Mouse (Mus musculus) heart, embryonic 15.5 days (tissue): ENCODE results near the gene Auh. TPM values are rescaled to one million over a fixed set of nuclear protein-coding genes. Genes with fewer than 3 reads are reported as not detected.

Experiments used
- ATAC-seq: fragments of 200-750 bp; cut with Nextera tagmentation; replicated peaks from 2 replicates; pipeline ENCODE4 v1.8.0; 2017; ENCODE audit warnings: low read depth, moderate TSS enrichment; ENCODE audit not compliant: insufficient number of reproducible peaks, insufficient read depth, low FRiP score
- H3K27ac ChIP-seq: fragments of 300-500 bp; sonication (generic); 2 replicates; pipeline ENCODE4 v1.5.1; 2015; ENCODE audit warnings: mild to moderate bottlenecking, inconsistent platforms
- H3K27me3 ChIP-seq: fragments of 300-500 bp; sonication (generic); 2 replicates; pipeline ENCODE4 v1.6.1; 2015; ENCODE audit warnings: inconsistent platforms
- H3K36me3 ChIP-seq: fragments of 300-500 bp; sonication (generic); 2 replicates; pipeline ENCODE4 v1.6.1; 2015; ENCODE audit warnings: mild to moderate bottlenecking, inconsistent platforms
- H3K4me1 ChIP-seq: fragments of 300-500 bp; sonication (generic); replicated peaks from 2 replicates; pipeline ENCODE4 v1.6.1; 2015; ENCODE audit warnings: inconsistent platforms
- H3K4me2 ChIP-seq: fragments of 300-500 bp; sonication (generic); 2 replicates; pipeline ENCODE4 v1.6.1; 2015; ENCODE audit warnings: inconsistent platforms, mild to moderate bottlenecking, moderate library complexity
- H3K4me3 ChIP-seq: fragments of 300-500 bp; sonication (generic); 2 replicates; pipeline ENCODE4 v1.5.1; 2015; ENCODE audit warnings: mild to moderate bottlenecking, inconsistent platforms
- H3K9ac ChIP-seq: fragments of 300-500 bp; sonication (generic); 2 replicates; pipeline ENCODE4 v1.6.1; 2015; ENCODE audit warnings: mild to moderate bottlenecking, inconsistent platforms
- H3K9me3 ChIP-seq: fragments of 300-500 bp; sonication (generic); replicated peaks from 2 replicates; pipeline ENCODE4 v1.6.1; 2016; ENCODE audit warnings: inconsistent platforms
- WGBS: fragments of 180-500 bp; shearing (Covaris S2); methylation state at CpG from one replicate; pipeline ENCODE4 v1.1.7; 2015; ENCODE audit warnings: mixed read lengths; 5-methylcytosine and 5-hydroxymethylcytosine counted together
- polyA plus RNA-seq: library from polyadenylated mRNA; unstranded; fragments of >200 nt; fragmentation: Nextera tagmentation; extraction: Ambion mirVana; gene quantifications from 2 replicates; pipeline ENCODE4 v1.2.1, GENCODE M21; 2015

Gene Auh
- polyA plus RNA-seq, 1 experiment from 2014 or later = 53.8 TPM

DNA sequence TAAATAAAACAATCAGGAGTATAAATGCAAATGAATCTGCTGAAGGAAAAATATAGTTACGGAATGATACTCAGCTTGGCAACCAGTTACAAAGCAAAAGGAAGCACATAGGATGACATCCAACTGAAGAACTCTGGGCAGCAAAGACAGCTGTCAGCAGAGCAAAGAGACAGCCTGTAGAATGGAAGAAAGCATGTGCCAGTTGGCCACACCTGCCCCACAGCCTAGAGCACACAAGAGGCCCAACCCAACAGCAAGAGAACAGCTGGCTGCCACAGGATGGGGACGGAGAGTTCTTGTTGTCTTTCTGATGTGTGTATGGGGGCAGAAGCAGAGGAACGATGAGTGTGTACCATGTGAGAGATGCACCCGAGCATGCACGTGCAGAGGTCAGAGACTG lies 29.8 kb downstream of the Auh start:
- no peak overlapping the region for H3K4me3 ChIP-seq
- 85% methylated on average over 5 of the region's 5 CpGs for WGBS

DNA sequence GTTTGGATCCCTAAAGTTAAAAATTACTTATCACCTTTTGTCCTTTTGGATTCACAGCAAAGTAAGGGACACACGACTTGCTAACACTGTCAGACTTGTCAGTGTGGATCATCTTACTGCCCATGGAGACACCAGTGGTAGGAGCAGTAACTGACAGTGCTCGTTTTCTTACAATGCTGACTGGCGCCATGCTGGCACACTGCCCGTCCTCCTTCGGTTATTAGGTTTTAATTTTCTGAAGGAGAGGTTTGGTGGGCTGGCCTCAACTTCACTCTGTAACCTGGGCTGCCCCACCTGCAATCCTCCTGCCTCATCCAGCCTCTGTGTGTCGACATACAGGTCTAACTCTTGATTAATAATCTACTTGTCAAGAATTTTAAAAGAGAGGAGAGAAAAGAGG lies 31.7 kb downstream of the Auh start:
- Histone ChIP-seq H3K4me3 (no peak overlapping the region), H3K9me3 (no peaks in the 10 kb centered on the region), H3K27me3 (no peaks in the 10 kb centered on the region), H3K27ac (no peak overlapping the region), H3K36me3 (peaks cover 12% of the 10 kb centered on the region; the same call in 1 of the 2 replicates), H3K4me1 (0 out of 2 replicates have a peak, but pooled peaks cover 2% of the 10 kb centered on the region), H3K4me2 (no peak overlapping the region), H3K9ac (no peak overlapping the region)
- 69% methylated on average over 6 of the region's 6 CpGs for WGBS
- no peak for ATAC-seq

More for the DNA sequence above, 29.8 kb downstream of the Auh start:
- H3K36me3 ChIP-seq = peaks cover 12% of the 10 kb centered on the region; the same call in 1 of the 2 replicates
- H3K9ac ChIP-seq = no peak overlapping the region
- peaks cover 16% of the 10 kb centered on the region for H3K4me1 ChIP-seq
- no peak overlapping the region for H3K4me2 ChIP-seq
- ATAC-seq = no peak
- no peaks in the 10 kb centered on the region for H3K9me3 ChIP-seq
- H3K27ac ChIP-seq = no peak overlapping the region
- no peaks in the 10 kb centered on the region for H3K27me3 ChIP-seq

GRCm38 (mm10) chr13:52892791-52893190 lies 36.7 kb downstream of the Auh start:
- WGBS = 96% methylated on average over 1 of the region's 1 CpGs
- no peak for ATAC-seq
- Histone ChIP-seq H3K9ac (no peak overlapping the region), H3K27ac (no peak overlapping the region), H3K27me3 (no peaks in the 10 kb centered on the region), H3K36me3 (peaks cover 9% of the 10 kb centered on the region; the same call in 1 of the 2 replicates), H3K9me3 (no peaks in the 10 kb centered on the region), H3K4me1 (peaks cover 11% of the 10 kb centered on the region), H3K4me3 (no peak overlapping the region), H3K4me2 (no peak overlapping the region)

DNA sequence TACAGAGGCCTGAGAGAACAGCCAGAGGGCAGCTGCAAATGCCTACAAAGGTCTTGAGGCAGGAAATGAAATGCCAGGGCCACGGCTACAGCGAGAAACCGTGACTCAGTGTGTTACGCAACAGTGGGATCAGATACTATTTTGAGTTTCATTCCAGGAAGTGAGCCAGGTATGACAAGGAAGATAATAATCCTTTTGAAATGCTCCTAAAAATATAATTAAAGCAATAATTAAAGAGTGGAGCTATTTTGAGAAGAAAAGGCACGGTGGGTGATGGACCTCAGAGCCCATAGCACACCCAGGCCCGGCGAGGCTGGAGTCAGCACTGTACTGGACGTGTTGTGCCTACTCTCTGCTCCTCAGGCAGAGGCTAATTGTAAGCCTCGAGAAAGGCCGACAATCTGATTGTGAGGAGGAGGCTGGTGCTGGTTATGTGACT lies 37.4 kb downstream of the Auh start:
- Histone ChIP-seq H3K4me1 (peaks cover 11% of the 10 kb centered on the region), H3K4me3 (no peak overlapping the region), H3K27me3 (no peaks in the 10 kb centered on the region), H3K36me3 (peaks cover 9% of the 10 kb centered on the region; the same call in 1 of the 2 replicates), H3K9me3 (no peaks in the 10 kb centered on the region), H3K4me2 (no peak overlapping the region), H3K9ac (no peak overlapping the region), H3K27ac (peak overlapping the region; percentile 29)
- ATAC-seq = 0 out of 2 replicates have a peak, but pooled peaks have one; percentile 53
- WGBS = 44% methylated on average over 10 of the region's 10 CpGs

GRCm38 (mm10) chr13:52890313-52890712 lies 39.2 kb downstream of the Auh start:
- Histone ChIP-seq H3K9ac (no peak overlapping the region), H3K27me3 (no peaks in the 10 kb centered on the region), H3K27ac (no peak overlapping the region), H3K36me3 (no peaks in the 10 kb centered on the region), H3K4me3 (no peak overlapping the region), H3K4me1 (peaks cover 11% of the 10 kb centered on the region), H3K9me3 (no peaks in the 10 kb centered on the region), H3K4me2 (no peak overlapping the region)
- 87% methylated on average over 9 of the region's 9 CpGs for WGBS
- no peak for ATAC-seq

GRCm38 (mm10) chr13:52886779-52887178 lies 42.7 kb downstream of the Auh start:
- H3K27me3 ChIP-seq = no peaks in the 10 kb centered on the region
- no peak overlapping the region for H3K9ac ChIP-seq
- H3K36me3 ChIP-seq = no peaks in the 10 kb centered on the region
- WGBS = 78% methylated on average over 7 of the region's 7 CpGs
- H3K4me2 ChIP-seq = no peak overlapping the region
- H3K9me3 ChIP-seq = no peaks in the 10 kb centered on the region
- H3K4me1 ChIP-seq = peaks cover 2% of the 10 kb centered on the region; the same call in 1 of the 2 replicates
- no peak for ATAC-seq
- H3K27ac ChIP-seq = no peak overlapping the region
- no peak overlapping the region for H3K4me3 ChIP-seq

- Histone ChIP-seq H3K4me2 (no peak overlapping the region), H3K4me3 (no peak overlapping the region), H3K9me3 (no peaks in the 10 kb centered on the region), H3K4me1 (peaks cover 19% of the 10 kb centered on the region), H3K27ac (no peak overlapping the region), H3K27me3 (no peaks in the 10 kb centered on the region), H3K9ac (no peak overlapping the region), H3K36me3 (no peaks in the 10 kb centered on the region)
- whole genome bisulfite sequencing = 78% methylated on average over 4 of the region's 4 CpGs
- no peak for ATAC-seq
These were observed 45.5 kb downstream of the Auh start for GRCm38 (mm10) chr13:52883960-52884326.

DNA sequence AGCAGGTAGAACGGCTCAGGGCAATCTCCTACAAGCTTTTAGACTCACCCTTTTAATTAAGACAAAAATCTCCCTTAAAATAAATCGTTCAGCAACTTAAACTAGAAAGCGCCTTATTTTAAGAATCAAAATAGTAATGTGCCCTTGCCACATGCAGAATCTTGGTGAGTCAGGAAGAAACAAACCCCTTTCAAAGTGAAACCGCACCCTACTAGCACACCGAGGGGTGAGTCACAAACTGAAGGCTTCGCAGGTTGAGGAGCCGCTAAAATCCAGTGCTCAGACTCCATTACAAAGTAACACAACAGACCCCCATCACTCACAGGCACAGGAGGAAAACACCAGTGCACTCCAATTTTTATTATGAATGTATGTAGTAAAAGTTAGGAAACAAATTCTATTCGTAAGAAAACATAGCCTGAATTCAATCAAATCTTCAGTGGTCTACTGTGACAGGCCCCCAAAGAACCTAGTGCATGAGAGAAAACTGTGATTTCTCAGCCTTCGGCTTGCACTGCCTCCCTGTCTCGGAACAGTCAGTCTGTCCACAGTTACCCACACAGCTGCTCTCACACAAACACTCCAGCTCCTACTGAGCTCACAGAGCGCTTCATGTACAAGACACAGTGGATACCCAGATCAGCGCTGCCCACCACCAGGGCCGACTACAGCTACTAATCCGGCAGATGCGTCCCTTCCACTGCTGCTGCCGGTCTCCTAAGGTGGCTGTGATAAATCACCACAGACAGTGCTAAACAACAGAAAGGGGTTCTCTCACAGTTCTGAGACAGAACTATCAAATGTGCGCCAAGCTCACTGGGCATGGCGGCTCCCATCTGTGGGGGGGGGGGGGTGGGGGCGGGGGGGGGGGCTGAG lies 46.2 kb downstream of the Auh start:
- Histone ChIP-seq H3K27ac (no peak overlapping the region), H3K9ac (no peak overlapping the region), H3K4me2 (no peak overlapping the region), H3K4me1 (peaks cover 22% of the 10 kb centered on the region), H3K27me3 (no peaks in the 10 kb centered on the region), H3K4me3 (no peak overlapping the region), H3K36me3 (no peaks in the 10 kb centered on the region), H3K9me3 (no peaks in the 10 kb centered on the region)
- ATAC-seq = no peak
- WGBS = 76% methylated on average over 19 of the region's 19 CpGs

- no peaks in the 10 kb centered on the region for H3K36me3 ChIP-seq
These were observed 49.1 kb downstream of the Auh start for GRCm38 (mm10) chr13:52880386-52880785.

GRCm38 (mm10) chr13:52879918-52880317 lies 49.6 kb downstream of the Auh start:
- Histone ChIP-seq H3K9ac (no peak overlapping the region), H3K27ac (peak overlapping the region; percentile 73), H3K27me3 (no peaks in the 10 kb centered on the region), H3K4me2 (no peak overlapping the region), H3K4me3 (no peak overlapping the region), H3K36me3 (no peaks in the 10 kb centered on the region), H3K9me3 (no peaks in the 10 kb centered on the region), H3K4me1 (peaks cover 37% of the 10 kb centered on the region)
- ATAC-seq = peak; percentile 71
- 38% methylated on average over 12 of the region's 12 CpGs for whole genome bisulfite sequencing

More at GRCm38 (mm10) chr13:52880386-52880785, 49.1 kb downstream of the Auh start:
- Histone ChIP-seq H3K9ac (no peak overlapping the region), H3K27ac (peak overlapping the region; percentile 73), H3K27me3 (no peaks in the 10 kb centered on the region), H3K4me3 (no peak overlapping the region), H3K4me1 (peaks cover 33% of the 10 kb centered on the region), H3K4me2 (no peak overlapping the region), H3K9me3 (no peaks in the 10 kb centered on the region)
- peak; percentile 47; the same call in 1 of the 2 replicates for ATAC-seq
- 26% methylated on average over 5 of the region's 5 CpGs for WGBS

DNA sequence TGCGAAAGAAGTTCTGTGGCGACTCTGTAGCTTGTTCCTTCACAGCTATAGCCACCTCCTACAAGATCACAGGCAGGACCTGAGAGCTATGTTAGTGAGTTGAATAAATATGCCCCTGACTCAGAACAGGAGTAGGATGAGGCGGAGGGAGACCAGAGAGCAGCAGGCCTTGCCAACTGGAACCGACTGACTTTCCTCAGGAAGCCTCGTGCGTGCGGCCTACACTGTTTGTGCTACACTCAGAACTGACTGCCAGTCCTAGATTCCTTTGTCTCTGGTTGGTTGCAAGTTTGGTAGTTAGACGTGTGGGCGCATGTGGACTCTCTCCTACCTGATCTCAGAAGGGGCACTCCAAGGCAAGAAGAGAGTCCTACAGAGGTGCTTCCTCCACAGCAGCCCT lies 50.2 kb downstream of the Auh start:
- H3K9me3 ChIP-seq = no peaks in the 10 kb centered on the region
- 76% methylated on average over 9 of the region's 9 CpGs for WGBS
- H3K36me3 ChIP-seq = no peaks in the 10 kb centered on the region
- no peak for ATAC-seq
- H3K4me2 ChIP-seq = no peak overlapping the region
- H3K27ac ChIP-seq = peak overlapping the region; percentile 73
- H3K9ac ChIP-seq = no peak overlapping the region
- H3K27me3 ChIP-seq = no peaks in the 10 kb centered on the region
- no peak overlapping the region for H3K4me3 ChIP-seq
- peaks cover 42% of the 10 kb centered on the region for H3K4me1 ChIP-seq

DNA sequence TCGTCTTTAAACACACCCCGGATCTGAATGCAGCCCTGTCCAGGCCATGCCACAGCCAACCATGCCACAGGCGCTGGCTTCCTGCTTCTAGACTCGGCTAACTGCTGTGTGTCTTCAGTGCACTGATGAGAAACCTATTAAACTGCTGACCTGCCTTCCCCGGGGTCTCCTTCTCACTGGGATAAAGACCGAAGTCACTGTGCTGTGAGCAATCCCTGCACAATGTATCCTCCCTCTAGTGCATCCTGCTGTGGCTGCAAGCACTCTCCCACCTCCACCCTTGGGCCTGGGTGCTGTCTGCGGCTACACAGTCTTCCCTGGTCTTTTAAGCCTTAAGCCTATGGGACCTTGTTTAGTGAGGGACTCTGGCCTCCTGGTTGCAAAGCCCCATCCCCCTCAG lies 50.7 kb downstream of the Auh start:
- H3K9me3 ChIP-seq = no peaks in the 10 kb centered on the region
- H3K4me1 ChIP-seq = peaks cover 47% of the 10 kb centered on the region
- 85% methylated on average over 7 of the region's 7 CpGs for WGBS
- H3K36me3 ChIP-seq = no peaks in the 10 kb centered on the region
- H3K9ac ChIP-seq = no peak overlapping the region
- H3K27me3 ChIP-seq = no peaks in the 10 kb centered on the region
- no peak for ATAC-seq
- no peak overlapping the region for H3K4me2 ChIP-seq
- no peak overlapping the region for H3K27ac ChIP-seq
- H3K4me3 ChIP-seq = no peak overlapping the region
